Mouse (Mus musculus): Measurements from ENCODE around the gene 1700025G04Rik.

The 1700025G04Rik gene

DNA sequence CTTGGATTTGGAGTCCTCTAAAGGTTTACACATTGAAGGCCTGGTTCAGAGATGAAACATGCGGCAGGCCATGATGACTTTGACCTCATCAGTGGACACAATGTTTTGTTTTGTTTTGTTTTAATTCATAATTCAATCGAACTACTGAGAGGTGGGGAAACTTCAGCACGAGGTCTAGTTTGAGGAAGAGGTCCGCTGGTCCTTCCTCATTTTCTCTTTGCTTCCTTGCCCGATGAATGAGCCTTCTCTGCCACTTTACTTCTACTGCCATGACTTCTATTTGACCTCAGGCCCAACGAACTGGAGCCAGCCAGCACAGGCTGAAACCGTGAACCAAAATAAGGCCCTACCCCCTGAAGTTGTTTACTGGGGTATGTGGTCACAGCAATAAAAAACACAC, 92.3 kb downstream of the 1700025G04Rik start:
- intact Hi-C loops (cut with DNase I): no loop called here

DNA sequence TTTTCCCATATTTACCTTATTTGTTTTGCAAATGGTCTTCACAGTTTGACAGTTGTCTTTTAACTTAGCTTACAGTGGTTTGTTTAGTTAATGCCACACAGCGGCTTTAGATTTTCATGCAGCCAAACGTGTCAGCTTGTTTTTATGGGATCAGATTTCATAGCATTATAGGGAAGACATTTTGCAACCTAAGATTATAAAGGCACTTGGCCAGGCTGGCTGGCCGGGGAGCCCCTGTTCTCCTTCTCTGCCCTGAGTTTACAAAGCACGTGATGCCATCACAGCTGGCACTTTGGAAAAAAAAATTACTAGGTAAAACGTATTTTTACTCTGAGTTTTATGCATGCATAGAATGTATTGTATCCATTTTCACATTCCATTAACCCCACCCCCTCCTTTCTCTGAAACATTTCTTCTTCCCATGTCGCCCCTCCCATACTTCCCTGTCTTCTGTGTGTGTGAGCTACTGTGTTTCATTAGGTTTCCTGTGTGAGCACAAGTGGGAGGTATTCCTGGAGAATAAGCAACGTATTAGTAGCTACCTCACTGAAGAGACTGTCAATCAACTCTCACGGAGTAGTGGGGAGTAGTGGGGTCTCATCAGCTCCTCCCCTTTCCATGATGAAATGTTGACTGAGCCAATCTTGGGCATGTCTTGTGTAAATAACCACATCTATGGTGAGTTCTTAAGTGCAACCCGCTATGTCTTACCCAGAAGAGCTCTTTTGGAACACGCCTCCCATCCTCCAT, 93.8 kb downstream of the 1700025G04Rik start:
- intact Hi-C loops (cut with DNase I): no loop called here

DNA sequence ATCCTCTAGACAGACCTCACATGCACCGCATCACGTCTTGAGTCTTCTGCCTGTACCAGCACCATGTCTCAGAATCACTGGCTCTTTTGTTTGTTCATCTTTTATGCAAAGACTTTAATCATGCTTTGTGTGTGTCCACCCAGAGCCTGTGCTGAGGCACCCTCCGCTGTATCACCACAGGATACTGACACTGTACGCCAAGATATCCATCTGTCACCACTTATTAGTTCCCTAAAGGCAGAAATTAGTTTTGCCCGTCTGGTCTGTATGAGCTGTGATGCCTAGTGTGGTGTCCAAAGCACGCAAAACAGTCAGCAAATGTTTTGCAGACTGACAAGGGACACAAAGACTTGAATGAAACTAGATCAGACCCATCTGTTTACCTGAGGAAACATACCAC, 95.7 kb downstream of the 1700025G04Rik start:
- intact Hi-C loops (cut with DNase I): no loop called here

DNA sequence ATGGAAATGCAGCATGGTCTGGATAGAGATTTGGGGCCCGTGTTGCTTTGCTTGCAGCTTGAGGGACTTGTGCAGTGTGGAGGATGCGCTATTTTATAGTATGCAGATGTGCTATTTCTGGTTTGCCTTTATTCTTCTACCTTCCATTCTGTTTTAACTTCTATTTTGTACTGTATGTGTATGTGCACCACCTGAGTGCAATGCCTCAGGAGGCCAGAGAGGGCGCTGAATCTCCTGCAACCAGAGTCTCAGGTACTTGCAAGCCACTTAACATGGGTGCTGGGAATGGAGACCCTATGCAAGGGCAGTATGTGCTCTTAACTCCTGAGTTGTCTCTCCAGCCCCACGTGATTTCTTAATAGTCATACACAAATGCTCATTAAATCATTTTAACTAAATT, 98.4 kb downstream of the 1700025G04Rik start:
- intact Hi-C loops (cut with DNase I): no loop called here

GRCm38 (mm10) chr1:151990615-151991014, 99.3 kb downstream of the 1700025G04Rik start:
- intact Hi-C loops (cut with DNase I): no loop called here

GRCm38 (mm10) chr1:151988713-151989112, 101.2 kb downstream of the 1700025G04Rik start:
- intact Hi-C loops (cut with DNase I): no loop called here

DNA sequence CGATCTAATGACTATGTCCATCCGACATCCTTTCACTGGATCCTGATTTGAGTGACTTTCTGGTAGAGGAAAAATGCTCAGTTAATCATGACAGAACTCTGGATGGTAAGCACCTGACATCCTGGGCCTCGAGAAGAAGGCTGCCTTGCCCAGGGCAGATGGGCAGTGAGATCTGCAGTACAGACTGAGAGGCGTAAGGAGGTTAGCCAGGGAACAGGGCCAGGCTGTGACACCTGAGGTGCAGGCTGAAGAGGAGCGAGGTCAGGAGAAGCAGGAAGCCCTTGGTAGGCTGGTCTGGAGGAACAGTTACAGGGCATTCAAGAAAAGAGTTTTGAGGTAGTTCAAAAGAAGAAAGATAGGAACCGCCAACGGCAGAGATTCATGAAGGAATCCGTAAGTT, 101.9 kb downstream of the 1700025G04Rik start:
- intact Hi-C loops (cut with DNase I): no loop called here

DNA sequence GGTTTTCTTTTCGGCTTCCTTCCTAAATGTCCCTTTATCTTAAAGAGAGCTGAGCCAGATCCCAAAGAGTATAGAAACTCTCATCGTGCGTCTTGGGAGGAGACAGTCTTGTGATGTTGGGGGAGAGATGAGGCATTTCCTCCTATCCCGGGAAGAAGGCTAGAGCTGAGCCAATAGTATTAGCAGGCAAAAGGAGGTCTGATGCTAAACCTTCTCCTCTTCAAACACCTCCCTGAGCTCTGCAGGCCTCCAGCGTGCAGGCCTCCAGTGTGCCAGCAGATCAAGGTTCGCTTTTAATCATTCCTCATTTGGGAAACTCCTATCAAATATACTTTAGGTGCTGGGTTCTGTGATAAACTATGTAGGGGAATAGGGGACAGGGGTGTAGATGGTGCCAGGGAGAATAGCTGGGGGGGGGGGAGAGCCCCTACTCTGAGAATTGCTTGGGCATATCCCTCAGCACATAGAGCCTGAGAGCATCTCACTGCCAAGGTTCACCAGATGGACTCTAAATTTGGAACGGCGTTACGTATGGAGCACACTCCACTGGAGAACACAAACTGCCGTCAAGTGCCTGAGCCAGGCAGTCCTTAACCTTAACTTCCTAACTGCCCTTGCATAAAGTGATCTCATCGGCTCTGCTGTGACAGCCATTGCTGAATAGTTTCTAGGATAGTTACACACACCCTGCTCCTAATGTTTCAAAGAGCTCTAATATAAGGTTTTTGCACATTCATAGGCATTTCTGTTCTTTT, 103.7 kb downstream of the 1700025G04Rik start:
- intact Hi-C loops (cut with DNase I): no loop called here

DNA sequence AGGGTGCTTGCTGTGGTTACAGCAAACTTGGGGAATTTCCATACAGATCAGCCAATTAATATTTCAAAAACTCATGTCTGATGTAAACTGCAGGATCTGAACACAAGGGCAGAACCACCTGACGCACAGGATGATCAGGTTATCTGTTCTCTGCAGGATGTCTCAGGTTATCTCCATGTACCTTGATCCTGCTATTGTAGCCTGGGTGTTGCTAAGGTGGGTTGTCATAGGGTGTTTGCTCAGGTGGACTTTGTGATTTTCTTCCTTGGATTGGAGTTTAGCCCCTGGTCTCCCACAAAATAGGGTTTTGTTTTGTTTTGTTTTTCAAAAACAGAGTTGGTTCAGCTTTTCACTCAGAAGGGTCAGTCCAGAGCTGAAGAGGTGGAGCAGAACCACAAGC, 104.9 kb downstream of the 1700025G04Rik start:
- intact Hi-C loops (cut with DNase I): no loop called here

GRCm38 (mm10) chr1:151983991-151984390, 105.9 kb downstream of the 1700025G04Rik start:
- intact Hi-C loops (cut with DNase I): no loop called here

- intact Hi-C loops (cut with DNase I): no loop called here
Observed at GRCm38 (mm10) chr1:151980498-151980897, 109.4 kb downstream of the 1700025G04Rik start.

- intact Hi-C loops (cut with DNase I): no loop called here
Observed at GRCm38 (mm10) chr1:151979803-151980456, 110.0 kb downstream of the 1700025G04Rik start.

GRCm38 (mm10) chr1:151978751-151979150, 111.2 kb downstream of the 1700025G04Rik start:
- intact Hi-C loops (cut with DNase I): no loop called here

- intact Hi-C loops (cut with DNase I): no loop called here
Observed at GRCm38 (mm10) chr1:151977596-151977995, 112.3 kb downstream of the 1700025G04Rik start.

GRCm38 (mm10) chr1:151976850-151977249, 113.1 kb downstream of the 1700025G04Rik start:
- intact Hi-C loops (cut with DNase I): no loop called here

GRCm38 (mm10) chr1:151975418-151976379, 114.2 kb downstream of the 1700025G04Rik start:
- intact Hi-C loops (cut with DNase I): no loop called here

- intact Hi-C loops (cut with DNase I): no loop called here
Observed at GRCm38 (mm10) chr1:151974887-151975286, 115.0 kb downstream of the 1700025G04Rik start.

- intact Hi-C loops (cut with DNase I): no loop called here
Observed at GRCm38 (mm10) chr1:151974424-151974823, 115.5 kb downstream of the 1700025G04Rik start.

DNA sequence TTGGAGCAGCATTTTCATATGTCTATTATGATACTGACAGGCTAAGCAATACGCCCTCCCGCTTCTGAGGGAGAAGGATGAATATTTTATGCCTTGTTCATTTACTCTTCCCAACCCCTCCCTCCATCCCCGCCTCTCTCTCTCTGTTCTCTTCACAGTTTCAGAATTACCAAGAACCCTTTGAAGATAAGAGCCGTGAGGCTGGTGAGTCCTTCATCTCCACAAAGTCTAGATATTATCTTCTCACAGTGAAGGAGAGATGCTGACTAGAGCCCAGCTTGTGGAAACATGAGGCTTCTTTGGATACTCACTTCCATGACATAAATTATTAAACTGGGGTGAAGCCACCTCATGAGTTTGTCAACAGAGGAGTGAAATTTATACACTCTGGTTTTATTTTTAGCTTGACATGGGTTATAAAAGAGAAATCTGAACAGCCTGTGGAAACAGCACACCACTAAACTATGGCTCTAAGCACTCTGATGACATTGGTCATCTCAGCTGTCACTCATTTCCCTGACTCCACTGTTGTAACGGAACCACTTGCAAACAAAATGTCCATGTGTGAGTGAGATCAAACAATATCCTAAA, 116.7 kb downstream of the 1700025G04Rik start:
- intact Hi-C loops (cut with DNase I): no loop called here

GRCm38 (mm10) chr1:151971581-151971980, 118.3 kb downstream of the 1700025G04Rik start:
- intact Hi-C loops (cut with DNase I): no loop called here

DNA sequence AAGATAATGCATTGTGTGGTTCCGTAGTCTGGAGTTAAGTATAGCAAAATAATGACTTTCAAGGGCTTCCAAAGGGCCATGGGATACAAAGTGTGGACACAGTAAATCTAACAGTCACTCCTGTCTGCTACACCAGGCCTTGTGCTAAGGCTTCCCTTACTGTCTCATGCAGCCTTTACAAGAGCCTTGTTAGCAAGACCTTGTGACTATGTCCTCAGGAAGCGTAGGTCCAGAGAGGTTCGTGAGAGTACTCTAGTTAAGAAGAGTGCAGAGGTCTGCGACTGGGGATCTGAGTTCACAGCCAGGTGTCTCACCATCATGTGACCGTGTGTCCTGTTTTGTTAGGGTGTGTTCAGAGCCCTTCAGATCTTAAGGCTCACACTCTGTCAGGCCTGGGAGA, 121.8 kb downstream of the 1700025G04Rik start:
- intact Hi-C loops (cut with DNase I): no loop called here

Data from adrenal gland (tissue).